Mouse (Mus musculus): ENCODE measurements around the gene Ctsd. TPM values are rescaled to one million over a fixed set of nuclear protein-coding genes. Genes with fewer than 3 reads are reported as not detected.
A peak's percentile ranks its signal among the peaks of the same experiment; 100 is the strongest.

The Ctsd gene
- polyA plus RNA-seq, 1 experiment: 992 TPM

DNA sequence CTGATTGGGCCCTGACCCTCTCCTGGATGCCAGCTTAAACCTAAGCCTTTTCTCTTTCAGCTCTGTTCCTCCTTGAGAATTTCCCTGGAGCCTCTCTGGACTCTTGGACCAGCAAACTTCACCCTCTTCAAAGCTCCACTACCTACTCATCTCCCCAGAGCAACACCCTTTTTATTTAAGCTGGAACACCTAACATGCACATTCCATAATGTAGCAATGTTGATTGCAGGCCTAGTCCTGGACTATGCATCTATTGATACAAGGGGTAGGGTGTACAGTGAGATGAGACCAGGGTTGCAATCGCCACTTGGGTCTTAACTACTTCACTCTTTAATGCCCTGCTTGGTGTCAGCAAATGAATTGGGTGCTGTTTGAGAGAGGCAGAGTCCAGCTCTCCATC lies 360 bp upstream of the Ctsd start:
- peaks cover 20% of the 10 kb centered on the region for H3K36me3 ChIP-seq (ENCODE audit: control insufficient read depth, insufficient read depth, low read length)
- peak overlapping the region; percentile 36; the same call in 1 of the 2 replicates for H3K27ac ChIP-seq (ENCODE audit: control insufficient read depth, insufficient read depth, low read length)
- peaks cover 31% of the 10 kb centered on the region for H3K4me1 ChIP-seq (replicated peaks; ENCODE audit: control insufficient read depth, insufficient read depth, low read length)
- TF ChIP-seq CTCF (IDR thresholded peaks at IDR 0.05; ENCODE audit: borderline replicate concordance, control insufficient read depth, extremely low read depth, insufficient read depth, low read length, poor library complexity) (no peak), POLR2A (IDR thresholded peaks at IDR 0.05; ENCODE audit: control insufficient read depth, extremely low read depth, insufficient read depth, low read length, poor library complexity) (no peak)
- WGBS: 88% methylated on average over 1 of the region's 1 CpGs
- peak overlapping the region; percentile 87 for H3K4me3 ChIP-seq (ENCODE audit: control insufficient read depth, insufficient read depth, low read length)
- H3K27me3 ChIP-seq (ENCODE audit: control insufficient read depth, insufficient read depth, low read length): no peaks in the 10 kb centered on the region
- no peak for DNase-seq

GRCm38 (mm10) chr7:142386621-142387201 lies 1.1 kb downstream of the Ctsd start:
- WGBS: 5% methylated on average over 6 of the region's 6 CpGs
- peak; percentile 30 for DNase-seq
- peak overlapping the region; percentile 62 for H3K27ac ChIP-seq (ENCODE audit: control insufficient read depth, insufficient read depth, low read length)

GRCm38 (mm10) chr7:142385742-142386403 lies 2.0 kb downstream of the Ctsd start:
- no peak for DNase-seq
- peak overlapping the region; percentile 62; the same call in 1 of the 2 replicates for H3K27ac ChIP-seq (ENCODE audit: control insufficient read depth, insufficient read depth, low read length)
- H3K36me3 ChIP-seq (ENCODE audit: control insufficient read depth, insufficient read depth, low read length): peaks cover 36% of the 10 kb centered on the region
- H3K27me3 ChIP-seq (ENCODE audit: control insufficient read depth, insufficient read depth, low read length): no peaks in the 10 kb centered on the region
- TF ChIP-seq CTCF (IDR thresholded peaks at IDR 0.05; ENCODE audit: borderline replicate concordance, control insufficient read depth, extremely low read depth, insufficient read depth, low read length, poor library complexity): no peak
- WGBS: 57% methylated on average over 3 of the region's 3 CpGs
- peaks cover 48% of the 10 kb centered on the region for H3K4me1 ChIP-seq (replicated peaks; ENCODE audit: control insufficient read depth, insufficient read depth, low read length)
- H3K4me3 ChIP-seq (ENCODE audit: control insufficient read depth, insufficient read depth, low read length): peak overlapping the region; percentile 87

More at GRCm38 (mm10) chr7:142386621-142387201, 1.1 kb downstream of the Ctsd start:
- H3K4me1 ChIP-seq (replicated peaks; ENCODE audit: control insufficient read depth, insufficient read depth, low read length): peaks cover 40% of the 10 kb centered on the region
- H3K27me3 ChIP-seq (ENCODE audit: control insufficient read depth, insufficient read depth, low read length): no peaks in the 10 kb centered on the region
- H3K4me3 ChIP-seq (ENCODE audit: control insufficient read depth, insufficient read depth, low read length): peak overlapping the region; percentile 87
- TF ChIP-seq POLR2A (IDR thresholded peaks at IDR 0.05; ENCODE audit: control insufficient read depth, extremely low read depth, insufficient read depth, low read length, poor library complexity) (no peak), CTCF (IDR thresholded peaks at IDR 0.05; ENCODE audit: borderline replicate concordance, control insufficient read depth, extremely low read depth, insufficient read depth, low read length, poor library complexity) (no peak)
- H3K36me3 ChIP-seq (ENCODE audit: control insufficient read depth, insufficient read depth, low read length): peaks cover 35% of the 10 kb centered on the region

DNA sequence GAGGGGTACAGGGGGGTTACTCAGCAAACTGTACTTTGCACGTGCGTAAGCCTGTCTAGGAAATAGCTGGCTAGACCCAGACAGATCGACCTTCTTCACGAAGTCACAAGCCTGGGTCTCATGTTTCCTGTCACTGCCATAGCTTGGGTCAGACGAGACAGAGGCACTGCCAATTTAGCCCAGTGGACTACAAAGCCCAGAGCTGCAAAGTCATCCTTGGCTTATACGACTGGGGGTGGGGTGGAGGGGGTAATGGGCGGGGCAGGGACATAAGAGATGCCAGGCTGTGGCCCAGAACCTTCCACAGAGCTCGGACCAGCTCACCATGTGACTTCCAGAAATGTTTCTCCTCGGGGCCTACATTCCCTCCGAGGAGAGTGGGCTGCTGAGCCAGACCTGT lies 3.5 kb downstream of the Ctsd start:
- peaks cover 51% of the 10 kb centered on the region for H3K36me3 ChIP-seq (ENCODE audit: control insufficient read depth, insufficient read depth, low read length)
- DNase-seq: no peak
- H3K4me3 ChIP-seq (ENCODE audit: control insufficient read depth, insufficient read depth, low read length): no peak overlapping the region
- H3K27me3 ChIP-seq (ENCODE audit: control insufficient read depth, insufficient read depth, low read length): no peaks in the 10 kb centered on the region
- 65% methylated on average over 10 of the region's 10 CpGs for WGBS
- TF ChIP-seq CTCF (IDR thresholded peaks at IDR 0.05; ENCODE audit: borderline replicate concordance, control insufficient read depth, extremely low read depth, insufficient read depth, low read length, poor library complexity): no peak
- TF ChIP-seq POLR2A (IDR thresholded peaks at IDR 0.05; ENCODE audit: control insufficient read depth, extremely low read depth, insufficient read depth, low read length, poor library complexity): no peak
- no peak overlapping the region for H3K27ac ChIP-seq (ENCODE audit: control insufficient read depth, insufficient read depth, low read length)
- H3K4me1 ChIP-seq (replicated peaks; ENCODE audit: control insufficient read depth, insufficient read depth, low read length): peaks cover 63% of the 10 kb centered on the region

- WGBS: 98% methylated on average over 5 of the region's 5 CpGs
- Histone ChIP-seq H3K4me3 (ENCODE audit: control insufficient read depth, insufficient read depth, low read length) (no peak within 1 kb of the TSS), H3K4me1 (replicated peaks; ENCODE audit: control insufficient read depth, insufficient read depth, low read length) (peaks cover 69% of the 10 kb centered on the region), H3K27me3 (ENCODE audit: control insufficient read depth, insufficient read depth, low read length) (no peaks in the 10 kb centered on the region), H3K36me3 (ENCODE audit: control insufficient read depth, insufficient read depth, low read length) (peaks cover 59% of the 10 kb centered on the region), H3K27ac (ENCODE audit: control insufficient read depth, insufficient read depth, low read length) (peak within 1 kb of the TSS; percentile 97)
- no peak for DNase-seq
- TF ChIP-seq CTCF (IDR thresholded peaks at IDR 0.05; ENCODE audit: borderline replicate concordance, control insufficient read depth, extremely low read depth, insufficient read depth, low read length, poor library complexity): no peak
- no peak for TF ChIP-seq POLR2A (IDR thresholded peaks at IDR 0.05; ENCODE audit: control insufficient read depth, extremely low read depth, insufficient read depth, low read length, poor library complexity)
Observed at GRCm38 (mm10) chr7:142382567-142382966, 5.3 kb downstream of the Ctsd start, which contains the start of gene Gm49369. Gene Gm49369 (minus strand): TSS chr7:142382667.

DNA sequence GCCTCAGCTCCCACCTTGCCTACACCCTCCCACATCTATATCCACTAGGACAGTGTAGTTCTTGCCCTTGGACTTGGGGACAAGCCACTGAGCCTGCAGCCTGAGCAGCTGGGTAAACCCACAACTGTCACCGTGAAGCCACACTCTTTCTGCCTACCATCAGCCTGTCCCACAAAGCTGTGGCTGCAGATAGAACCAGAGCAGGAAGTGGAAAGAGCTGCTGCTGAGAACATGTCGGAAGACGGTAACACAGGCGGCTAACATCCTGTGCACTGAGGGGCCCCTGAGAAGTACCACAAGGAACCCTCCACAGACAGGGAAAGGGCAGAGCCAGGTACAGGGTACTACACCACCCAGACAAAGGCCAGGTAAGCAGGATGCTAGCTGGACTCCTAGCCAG lies 6.7 kb downstream of the Ctsd start:
- Histone ChIP-seq H3K4me1 (replicated peaks; ENCODE audit: control insufficient read depth, insufficient read depth, low read length) (peaks cover 61% of the 10 kb centered on the region), H3K4me3 (ENCODE audit: control insufficient read depth, insufficient read depth, low read length) (no peak overlapping the region), H3K27me3 (ENCODE audit: control insufficient read depth, insufficient read depth, low read length) (no peaks in the 10 kb centered on the region), H3K36me3 (ENCODE audit: control insufficient read depth, insufficient read depth, low read length) (peaks cover 72% of the 10 kb centered on the region), H3K27ac (ENCODE audit: control insufficient read depth, insufficient read depth, low read length) (peak overlapping the region; percentile 97)
- WGBS: 6% methylated on average over 4 of the region's 4 CpGs
- peak; percentile 80 for DNase-seq
- TF ChIP-seq POLR2A (IDR thresholded peaks at IDR 0.05; ENCODE audit: control insufficient read depth, extremely low read depth, insufficient read depth, low read length, poor library complexity) (0 out of 2 replicates have a peak, but pooled peaks have one; percentile 41), CTCF (IDR thresholded peaks at IDR 0.05; ENCODE audit: borderline replicate concordance, control insufficient read depth, extremely low read depth, insufficient read depth, low read length, poor library complexity) (no peak)
